Mouse (Mus musculus) brain, embryonic 14.5 days (tissue): ENCODE results near the gene 2610507B11Rik. TPM values are rescaled to one million over a fixed set of nuclear protein-coding genes. Genes with fewer than 3 reads are reported as not detected.

ENCODE experiments used
- DNase-seq: peaks from one replicate; pipeline ENCODE4 v3.0.0-alpha.2; 2011; ENCODE audit warnings: low read depth
- CTCF ChIP-seq: fragments of 200-500 bp; IDR thresholded peaks from 2 replicates; pipeline ENCODE4 v1.5.1; 2012; ENCODE audit warnings: inconsistent platforms, mild to moderate bottlenecking, moderate library complexity, borderline replicate concordance; ENCODE audit not compliant: insufficient read depth, insufficient read length; ENCODE audit errors: extremely low read depth
- POLR2A ChIP-seq: fragments of 200-500 bp; IDR thresholded peaks from 2 replicates; pipeline ENCODE4 v1.6.1; 2012; ENCODE audit warnings: mild to moderate bottlenecking, inconsistent platforms, borderline replicate concordance; ENCODE audit not compliant: poor library complexity, insufficient read depth, insufficient read length, severe bottlenecking; ENCODE audit errors: extremely low read depth
- polyA plus RNA-seq: library from polyadenylated mRNA; depleted of rRNA; stranded (reverse); fragments of >200 nt; gene quantifications from 2 replicates; pipeline ENCODE4 v1.2.3, GENCODE M21; 2012

Gene 2610507B11Rik
- polyA plus RNA-seq, 1 experiment = 71.2 TPM

DNA sequence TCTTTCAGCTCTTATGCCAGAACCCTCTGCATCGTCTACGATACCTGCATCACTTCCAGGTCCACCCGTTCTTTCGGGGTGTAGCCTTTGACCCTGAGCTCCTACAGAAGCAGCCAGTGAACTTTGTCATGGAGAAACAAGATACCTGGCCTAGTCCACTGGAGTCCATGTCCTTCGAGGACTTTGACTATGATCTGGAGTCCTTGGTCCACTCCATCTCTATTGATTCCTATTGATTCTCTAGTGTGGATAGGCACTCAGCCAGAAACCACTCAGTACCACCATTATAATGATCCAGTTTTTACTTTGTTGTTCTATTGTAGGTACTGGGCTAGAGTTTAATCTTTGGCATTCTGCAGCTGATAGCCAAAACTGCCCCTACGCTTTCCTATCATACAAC lies 33.0 kb downstream of the 2610507B11Rik start:
- TF ChIP-seq POLR2A = no peak
- no peak for TF ChIP-seq CTCF
- no peak for DNase-seq

DNA sequence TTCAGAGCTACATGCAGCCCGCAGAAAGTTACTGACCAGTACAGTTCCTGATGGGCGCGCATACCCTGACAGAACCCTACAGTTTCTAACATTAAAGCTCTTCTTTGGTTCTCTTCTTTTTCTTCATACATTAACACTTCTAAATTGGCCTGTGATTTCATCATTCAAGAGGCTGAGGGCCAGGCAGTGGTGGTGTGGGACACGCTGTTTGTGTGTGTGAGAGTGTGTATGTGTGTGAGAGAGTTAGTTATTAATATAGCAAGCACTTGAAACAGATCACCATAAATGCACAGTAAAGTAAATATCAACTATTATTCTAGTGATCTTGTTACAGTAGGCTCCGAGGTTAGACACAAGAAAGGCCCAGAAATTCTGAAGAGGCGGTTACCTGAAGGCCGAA lies 39.4 kb downstream of the 2610507B11Rik start:
- TF ChIP-seq POLR2A = no peak
- TF ChIP-seq CTCF = no peak
- DNase-seq = no peak

DNA sequence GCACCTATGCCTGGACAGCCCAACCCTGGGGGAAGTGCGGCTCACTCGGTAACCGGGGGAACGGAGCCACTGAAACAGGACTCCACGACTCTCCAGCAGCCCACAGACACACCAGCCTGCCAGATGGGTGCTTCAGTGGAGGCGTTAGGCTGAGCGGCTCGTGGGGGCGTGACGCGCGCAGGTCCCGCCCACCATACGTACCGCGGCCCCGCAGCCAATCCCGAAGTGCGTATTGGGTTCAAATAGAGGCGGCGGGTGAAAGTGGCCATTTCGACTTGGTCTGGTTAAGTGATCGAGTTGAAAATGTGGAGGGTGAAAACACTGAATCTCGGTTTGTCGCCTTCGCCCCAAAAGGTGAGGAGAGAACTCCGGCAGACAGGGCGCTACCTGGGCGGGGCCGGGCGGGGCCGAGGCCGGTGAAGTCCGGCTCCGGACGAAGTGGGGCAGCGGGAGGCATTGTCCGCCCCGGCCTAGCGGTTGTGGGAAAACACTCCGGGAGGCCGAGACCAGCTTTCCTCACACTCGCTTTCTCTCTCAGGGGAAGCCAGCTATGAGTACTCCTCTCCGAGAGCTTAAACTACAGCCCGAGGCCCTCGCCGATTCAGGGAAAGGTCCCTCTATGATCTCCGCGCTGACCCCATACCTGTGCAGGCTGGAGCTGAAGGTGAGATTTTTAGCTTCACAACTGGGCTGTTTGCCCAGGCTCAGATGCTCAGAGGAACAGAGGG lies 40.0 kb downstream of the 2610507B11Rik start, which contains the start of gene Spag5:
Spag5 (plus strand) TSS at position 173 of the 728 bp plus-strand sequence.
- DNase-seq = peak; percentile 97
- TF ChIP-seq POLR2A = no peak
- TF ChIP-seq CTCF = no peak

DNA sequence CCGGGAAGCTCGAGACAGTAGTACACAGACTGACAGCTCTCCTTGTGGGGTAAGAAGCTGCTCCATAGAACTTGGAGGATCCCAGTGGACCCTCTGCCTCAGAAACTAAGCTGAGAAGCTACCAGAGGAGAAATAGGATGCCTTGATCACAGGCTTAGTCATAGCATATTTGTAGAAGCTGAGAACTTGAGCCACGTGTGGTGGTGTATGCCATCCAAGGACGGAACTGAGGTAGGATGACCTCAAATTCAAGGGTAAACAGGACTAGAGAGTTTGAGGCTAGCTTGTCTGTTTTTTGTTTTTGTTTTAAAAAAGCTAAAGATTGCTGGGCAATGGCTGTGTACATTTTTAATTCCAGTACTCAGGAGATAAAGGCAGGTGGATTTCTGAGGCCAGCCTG lies 43.7 kb downstream of the 2610507B11Rik start:
- TF ChIP-seq CTCF (no peak), POLR2A (no peak)
- DNase-seq = no peak

DNA sequence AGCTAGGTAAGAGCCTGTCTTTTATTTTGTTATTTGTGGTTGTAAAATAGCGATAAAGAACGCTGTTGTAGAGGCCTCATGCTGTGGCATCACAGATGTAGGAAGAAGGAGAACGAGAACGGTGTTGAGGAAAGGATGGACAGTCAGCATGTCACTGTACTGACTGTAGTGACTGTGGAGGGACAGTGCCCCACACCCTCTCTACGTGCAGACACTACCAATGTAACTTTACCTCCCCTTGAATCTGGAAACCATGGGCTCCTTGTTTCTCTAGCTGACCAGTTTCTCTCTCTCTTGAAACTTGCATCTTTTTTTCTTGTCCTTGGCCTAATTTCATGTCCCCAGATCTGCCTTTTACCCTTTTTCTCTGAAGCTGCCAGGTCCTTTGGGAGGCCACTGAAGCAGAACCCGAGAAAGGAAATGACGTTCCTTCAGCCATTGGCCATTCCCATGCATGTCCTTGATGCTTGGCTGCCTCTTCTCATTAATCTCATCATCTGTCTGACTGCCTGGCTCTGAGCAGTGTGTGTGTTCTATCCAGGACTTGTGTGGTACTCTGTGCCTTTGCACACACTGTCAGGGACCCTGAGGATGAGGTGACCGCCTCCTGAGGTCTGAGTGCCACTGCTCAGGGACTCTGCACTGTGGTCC lies 49.4 kb downstream of the 2610507B11Rik start:
- no peak for DNase-seq
- TF ChIP-seq POLR2A (no peak), CTCF (no peak)

DNA sequence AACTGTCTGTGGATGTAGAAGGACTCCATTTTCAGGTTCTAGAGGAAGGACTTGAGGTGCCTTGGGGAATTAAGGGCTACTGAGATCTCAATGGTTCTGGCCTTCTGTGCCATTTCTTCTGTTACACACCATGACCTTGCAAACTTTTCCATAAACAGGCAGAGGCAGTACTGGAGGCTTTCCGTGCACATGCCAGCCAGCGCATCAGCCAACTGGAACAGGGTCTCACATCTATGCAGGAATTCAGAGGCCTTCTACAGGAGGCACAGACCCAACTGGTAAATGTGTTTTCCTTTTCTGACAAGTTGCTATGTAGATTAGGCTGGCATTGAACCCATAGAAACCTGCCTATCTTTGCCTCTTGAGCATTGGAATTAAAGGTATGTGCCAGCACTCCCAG lies 52.1 kb downstream of the 2610507B11Rik start:
- no peak for TF ChIP-seq POLR2A
- no peak for TF ChIP-seq CTCF
- no peak for DNase-seq

DNA sequence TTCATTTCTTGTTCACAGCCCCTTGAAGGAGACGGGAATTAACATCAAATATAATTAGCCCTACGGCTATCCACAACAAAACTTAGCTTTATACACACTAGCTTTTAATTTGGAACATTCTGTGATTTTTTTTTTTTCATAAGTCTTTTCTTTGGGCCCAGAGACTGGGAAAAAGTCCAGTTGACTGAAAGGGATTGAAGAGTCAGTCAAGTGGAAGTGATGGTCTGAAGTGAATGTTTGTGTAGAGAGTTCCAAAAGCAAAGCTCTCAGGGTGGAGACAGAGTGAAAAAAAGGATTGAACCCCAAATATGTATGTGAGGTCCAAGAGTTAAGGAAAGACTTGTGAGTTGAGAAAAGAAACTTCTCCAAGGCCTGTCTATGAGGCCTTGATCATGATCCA lies 56.9 kb downstream of the 2610507B11Rik start:
- TF ChIP-seq CTCF (no peak), POLR2A (no peak)
- peak; percentile 77 for DNase-seq

DNA sequence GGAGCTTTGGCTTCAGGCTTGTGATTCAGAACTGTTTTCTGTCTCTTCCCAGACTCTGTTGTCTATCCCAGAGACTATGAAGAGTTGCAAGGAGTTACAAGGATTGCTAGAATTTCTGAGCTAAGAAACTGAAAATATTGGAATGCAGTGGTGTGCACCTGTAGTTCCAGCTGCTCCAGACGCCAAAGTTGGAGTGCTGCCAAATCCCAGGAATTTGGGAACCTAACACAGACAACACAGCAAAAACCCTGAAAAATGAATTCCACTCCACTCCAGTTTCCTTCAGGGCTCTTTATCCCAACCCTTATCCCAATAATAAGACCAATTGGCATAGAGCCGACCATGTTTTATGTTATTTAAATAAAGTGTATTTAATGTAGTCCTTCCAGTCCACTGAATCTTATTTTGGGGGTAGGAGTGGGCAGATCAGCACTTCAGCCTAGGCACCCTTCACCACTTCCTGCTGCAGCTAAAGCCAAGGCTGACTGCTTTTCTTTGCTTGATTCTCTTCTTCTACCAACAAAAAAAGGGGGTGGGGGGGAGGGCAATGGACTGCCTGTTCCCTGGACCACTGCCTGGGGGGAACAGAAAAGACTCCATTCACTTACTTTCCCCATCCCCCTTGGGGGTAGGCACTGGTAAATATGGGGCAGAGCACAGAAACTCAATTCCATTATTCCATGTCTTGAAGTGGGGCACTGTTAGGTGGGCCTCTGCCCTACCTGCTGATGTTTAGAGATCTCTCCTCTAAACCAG lies 60.7 kb downstream of the 2610507B11Rik start:
- DNase-seq = peak; percentile 90
- no peak for TF ChIP-seq POLR2A
- no peak for TF ChIP-seq CTCF

DNA sequence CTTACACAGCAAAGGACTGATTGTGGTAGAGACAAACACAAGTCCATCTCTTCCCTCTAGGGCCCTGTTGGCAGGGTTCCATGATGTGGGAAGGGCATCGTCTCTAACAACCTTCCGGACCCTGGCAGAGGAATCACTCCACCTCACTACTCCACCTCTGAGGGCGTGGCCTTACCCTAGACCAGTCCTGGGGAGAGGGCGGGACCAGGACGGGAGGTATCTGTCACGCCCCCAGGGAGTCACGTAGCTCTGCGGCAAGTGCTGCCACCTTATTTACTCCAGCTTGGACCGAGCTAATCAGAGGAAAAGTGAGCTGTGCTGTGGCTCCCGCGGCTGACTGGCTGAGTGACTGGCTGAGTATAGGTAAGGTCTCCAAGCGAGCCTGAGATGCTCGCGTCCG lies 61.3 kb downstream of the 2610507B11Rik start, which contains the start of gene Aldoc:
Aldoc (plus strand) TSS at position 109 of the 400 bp plus-strand sequence.
- no peak for TF ChIP-seq CTCF
- TF ChIP-seq POLR2A = no peak
- DNase-seq = peak; percentile 94

DNA sequence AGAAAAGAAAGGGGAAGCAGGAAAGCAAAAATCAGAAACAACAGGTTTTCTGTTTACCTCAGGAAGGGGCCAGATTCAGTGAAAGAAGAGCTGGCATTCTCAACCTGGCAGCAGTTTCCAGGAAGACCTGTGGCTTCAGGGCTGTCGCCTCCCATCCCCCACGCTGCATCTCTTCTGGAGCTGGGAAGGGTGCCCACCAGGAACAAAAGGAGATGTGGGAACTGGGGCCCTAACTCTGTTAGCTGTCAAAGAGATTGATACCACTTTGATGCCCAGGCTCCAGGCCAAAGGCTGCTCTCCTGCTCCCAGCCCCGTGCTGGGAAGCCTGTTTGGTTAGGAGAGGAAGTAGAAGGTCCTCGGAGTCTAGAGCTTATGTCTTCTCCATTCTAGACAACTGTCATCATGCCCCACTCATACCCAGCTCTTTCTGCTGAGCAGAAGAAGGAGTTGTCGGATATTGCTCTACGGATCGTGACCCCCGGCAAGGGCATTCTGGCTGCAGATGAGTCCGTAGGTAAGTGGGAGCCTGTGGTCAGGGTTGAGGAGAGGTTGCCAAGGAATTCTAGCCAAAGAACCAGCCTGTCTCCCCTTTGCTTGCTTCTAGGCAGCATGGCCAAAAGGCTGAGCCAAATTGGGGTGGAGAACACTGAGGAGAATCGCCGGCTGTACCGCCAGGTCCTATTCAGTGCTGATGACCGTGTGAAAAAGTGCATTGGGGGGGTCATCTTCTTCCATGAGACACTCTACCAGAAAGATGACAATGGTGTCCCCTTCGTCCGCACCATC lies 62.6 kb downstream of the 2610507B11Rik start:
- TF ChIP-seq POLR2A (no peak), CTCF (no peak)
- peak; percentile 91 for DNase-seq

DNA sequence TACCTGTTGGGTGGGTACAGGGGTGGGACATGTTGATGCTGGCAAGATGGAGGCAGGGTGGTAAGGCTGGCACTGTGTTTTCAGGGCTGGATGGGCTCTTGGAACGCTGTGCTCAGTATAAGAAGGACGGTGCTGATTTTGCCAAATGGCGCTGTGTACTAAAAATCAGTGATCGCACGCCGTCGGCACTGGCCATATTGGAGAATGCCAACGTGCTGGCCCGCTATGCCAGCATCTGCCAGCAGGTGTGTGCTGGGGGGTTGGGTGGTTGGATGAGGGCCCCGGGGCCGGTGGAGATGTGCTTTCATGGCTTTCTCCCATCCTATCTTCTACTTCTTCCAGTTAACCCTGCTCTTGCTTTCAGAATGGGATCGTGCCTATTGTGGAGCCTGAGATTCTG lies 63.4 kb downstream of the 2610507B11Rik start:
- no peak for DNase-seq
- TF ChIP-seq CTCF (no peak), POLR2A (no peak)

DNA sequence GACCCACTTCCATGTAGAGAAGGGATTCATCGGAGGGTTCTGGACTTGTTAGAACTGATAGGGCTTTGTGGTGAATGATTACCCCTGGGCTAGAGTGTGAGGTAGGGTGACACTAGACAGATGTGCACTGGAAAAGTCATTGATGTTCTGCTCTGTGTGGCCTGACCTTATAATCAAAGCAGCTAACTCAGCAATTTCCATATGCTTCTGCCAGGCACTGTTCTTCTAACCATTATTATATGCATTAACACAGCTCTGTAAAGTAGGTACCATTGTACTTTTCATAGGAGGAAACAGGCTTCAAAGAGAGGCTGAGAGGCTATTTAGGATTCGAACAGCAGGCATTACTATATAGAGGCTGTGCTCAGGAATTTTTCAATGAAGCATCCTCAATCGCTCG lies 65.7 kb downstream of the 2610507B11Rik start:
- TF ChIP-seq POLR2A = no peak

DNA sequence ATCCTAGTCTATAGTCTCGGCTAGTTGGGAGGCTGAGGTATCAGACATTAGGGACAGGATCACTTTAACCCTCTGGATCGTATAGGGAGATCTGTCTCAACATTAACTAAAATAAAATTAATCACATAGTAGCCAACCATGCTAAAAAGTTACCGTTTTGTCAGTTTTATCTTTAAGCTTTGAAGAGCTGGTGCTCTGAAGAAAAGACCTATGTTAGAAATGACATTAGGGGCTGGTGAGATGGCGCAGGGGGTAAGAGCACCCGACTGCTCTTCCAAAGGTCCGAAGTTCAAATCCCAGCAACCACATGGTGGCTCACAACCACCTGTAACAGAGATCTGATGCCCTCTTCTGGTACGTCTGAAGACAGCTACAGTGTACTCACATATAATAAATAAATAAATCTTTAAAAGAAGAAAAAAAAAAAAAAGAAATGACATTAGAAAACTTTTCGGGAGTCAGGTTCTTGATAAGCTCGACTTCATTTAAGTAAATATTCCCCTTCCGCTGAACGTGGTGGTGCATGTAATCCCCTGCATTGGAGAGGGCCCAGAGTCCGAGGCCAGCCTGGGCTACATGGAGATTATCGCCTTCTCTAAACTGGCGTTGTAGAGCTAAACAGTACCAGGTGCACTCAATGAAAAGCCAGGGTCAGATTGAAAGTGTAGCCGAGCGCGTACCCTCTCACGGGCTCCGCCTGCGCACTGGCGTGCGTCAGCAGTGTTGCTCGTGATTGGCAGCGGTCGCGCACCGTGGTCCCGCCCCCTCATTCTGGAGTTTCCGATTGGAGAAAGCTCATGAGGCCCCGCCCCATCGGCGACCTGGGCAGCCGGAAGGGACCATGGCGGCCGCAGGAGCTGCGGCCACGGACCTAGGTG lies 66.3 kb downstream of the 2610507B11Rik start, which contains the start of gene Pigs:
Pigs (plus strand) TSS at position 782 of the 878 bp plus-strand sequence.
- TF ChIP-seq POLR2A (peak; percentile 68; the same call in 1 of the 2 replicates), CTCF (no peak)
- DNase-seq = peak; percentile 98

More for the DNA sequence above, 65.7 kb downstream of the 2610507B11Rik start:
- no peak for DNase-seq
